Mouse (Mus musculus) c-Kit-negative CD71-positive TER-119-positive erythroid progenitor cells, embryonic 14.5 days (primary cell): Measurements from ENCODE around the gene Znrd1.
A peak's percentile ranks its signal among the peaks of the same experiment; 100 is the strongest.

ENCODE experiments used
- DNase-seq: peaks from one replicate; pipeline ENCODE4 v3.0.0-alpha.2; 2013; ENCODE audit warnings: low read depth, low spot score

Znrd1 gene

DNA sequence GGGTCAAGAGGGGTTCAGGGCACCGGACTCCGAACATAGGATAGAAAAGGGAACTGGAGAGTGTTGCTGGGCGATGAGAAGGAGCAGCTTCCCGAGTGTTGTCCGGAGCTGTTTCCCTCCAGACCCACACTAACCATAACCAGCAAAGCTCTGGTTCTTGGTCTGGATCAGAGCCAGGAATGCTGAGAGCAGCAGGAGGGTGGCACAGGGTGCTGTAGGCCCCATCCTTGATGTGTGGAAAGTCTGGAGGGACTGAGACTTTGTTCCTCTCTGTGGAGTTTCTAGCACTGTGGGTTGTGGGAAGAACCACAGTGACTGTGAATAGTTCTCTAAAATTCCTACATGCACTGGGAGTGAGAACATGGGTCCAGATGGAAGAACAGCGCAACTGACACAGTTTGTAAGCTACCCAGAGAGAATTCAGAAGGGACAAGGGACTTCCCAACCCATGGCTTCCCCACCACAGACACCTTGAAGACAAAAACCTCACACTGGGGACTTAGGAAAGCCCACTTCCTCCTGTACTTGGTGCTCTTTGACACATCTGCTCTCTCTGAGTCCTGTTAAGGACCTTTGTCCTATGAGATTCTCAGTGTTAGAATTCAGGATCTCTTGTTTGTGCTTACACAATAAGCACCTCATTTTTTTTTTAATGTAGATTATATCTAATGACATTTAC, 13.0 kb upstream of the Znrd1 start:
- DNase-seq: no peak

DNA sequence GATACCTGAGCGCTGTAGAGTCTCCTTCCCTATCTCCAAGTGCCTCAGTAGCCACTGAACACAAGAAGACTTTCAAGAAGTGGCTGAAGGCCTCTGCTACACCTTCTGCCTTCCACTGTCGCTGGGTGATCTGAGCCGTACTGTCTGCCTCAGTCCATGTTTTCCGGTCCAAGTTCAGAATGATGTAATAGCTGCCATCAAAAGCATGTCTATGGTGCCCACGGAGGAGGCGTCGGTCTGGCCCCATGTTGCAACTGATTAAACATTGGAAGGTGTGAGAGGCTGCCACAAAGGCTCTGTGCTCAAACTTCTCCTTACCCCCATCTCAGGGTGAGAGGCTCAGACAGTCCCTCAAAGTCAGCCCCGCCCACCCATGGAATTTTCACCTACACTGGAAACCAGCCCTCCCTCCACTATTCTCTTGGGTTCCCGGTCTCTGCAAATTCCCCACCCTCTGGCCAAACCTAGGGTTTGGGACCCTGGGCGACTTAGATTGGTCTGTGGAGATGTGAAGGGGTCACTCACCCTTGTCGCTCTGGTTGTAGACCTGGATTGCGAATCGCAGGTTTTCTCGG, 12.0 kb upstream of the Znrd1 start:
- no peak for DNase-seq

DNA sequence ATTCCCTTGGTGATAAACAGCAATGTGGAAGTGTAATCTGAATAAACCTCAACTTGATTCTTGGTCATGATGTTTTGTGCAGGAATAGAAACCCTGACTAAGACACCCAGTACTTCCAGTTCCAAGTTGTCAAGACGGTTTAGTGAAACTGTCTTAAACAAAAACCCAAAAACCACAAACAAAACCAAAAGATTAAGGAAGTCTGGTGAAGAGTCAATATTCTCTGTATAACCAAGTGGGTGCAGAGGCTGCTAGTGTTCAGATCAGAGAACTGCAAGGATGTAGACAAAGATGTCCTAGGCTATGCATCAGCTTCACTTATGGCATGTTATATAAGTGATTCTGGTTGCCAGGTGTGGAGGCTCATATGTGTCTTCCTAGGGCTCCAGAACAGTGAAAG, 8.5 kb upstream of the Znrd1 start:
- no peak for DNase-seq

DNA sequence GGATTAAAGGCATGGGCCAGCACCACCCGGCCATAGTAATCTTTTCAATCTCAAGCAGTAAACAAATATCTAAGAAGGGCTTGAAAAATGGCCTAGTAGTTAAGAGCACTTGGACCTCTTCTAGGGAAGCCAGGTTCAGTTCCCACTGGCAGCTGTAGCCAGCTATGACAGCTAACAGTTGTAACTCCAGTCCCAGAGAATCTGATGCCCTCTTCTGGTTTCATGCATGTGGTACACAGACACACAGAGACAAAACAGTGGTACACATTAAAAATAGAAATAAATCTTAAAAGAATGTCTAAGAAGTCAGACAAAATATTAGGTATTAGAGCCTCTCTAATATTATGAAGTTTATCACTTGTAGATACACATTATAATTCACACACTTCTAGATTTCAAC, 2.8 kb upstream of the Znrd1 start:
- no peak for DNase-seq

GRCm38 (mm10) chr17:36958884-36959283, 525 bp upstream of the Znrd1 start:
- DNase-seq: no peak

GRCm38 (mm10) chr17:36953062-36953461, 5.3 kb downstream of the Znrd1 start:
- DNase-seq: no peak

- DNase-seq: no peak
These were observed 5.7 kb downstream of the Znrd1 start for GRCm38 (mm10) chr17:36952631-36953030.

- peak; percentile 89 for DNase-seq
These were observed 7.1 kb downstream of the Znrd1 start, which contains the start of gene Ppp1r11 for GRCm38 (mm10) chr17:36950981-36951947. TSS of gene Ppp1r11 (minus strand) at chr17:36951741.

- DNase-seq: no peak
These were observed 9.1 kb downstream of the Znrd1 start for GRCm38 (mm10) chr17:36949265-36949664.

DNA sequence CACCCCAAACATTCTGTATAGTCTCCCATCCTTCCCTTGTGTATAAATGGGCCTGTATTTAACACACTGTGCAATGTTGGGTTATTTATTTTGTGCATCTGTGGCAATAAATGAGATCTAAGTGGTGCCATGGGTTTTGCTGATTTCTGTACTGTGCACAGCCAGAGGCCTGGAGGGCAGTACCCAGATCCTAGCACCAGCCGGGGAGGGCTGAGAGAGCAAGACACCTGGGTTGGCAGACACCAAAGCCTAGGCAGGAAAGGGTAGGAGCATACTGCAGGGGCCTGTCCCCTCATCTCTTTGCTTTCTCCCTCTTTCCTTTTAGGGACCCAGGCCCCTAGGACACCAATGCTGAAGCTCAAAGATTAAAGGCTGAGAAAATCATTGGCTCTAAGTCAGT, 10.1 kb downstream of the Znrd1 start:
- no peak for DNase-seq

GRCm38 (mm10) chr17:36947051-36947819, 11.1 kb downstream of the Znrd1 start:
- no peak for DNase-seq

GRCm38 (mm10) chr17:36944121-36944775, 14.1 kb downstream of the Znrd1 start:
- no peak for DNase-seq

DNA sequence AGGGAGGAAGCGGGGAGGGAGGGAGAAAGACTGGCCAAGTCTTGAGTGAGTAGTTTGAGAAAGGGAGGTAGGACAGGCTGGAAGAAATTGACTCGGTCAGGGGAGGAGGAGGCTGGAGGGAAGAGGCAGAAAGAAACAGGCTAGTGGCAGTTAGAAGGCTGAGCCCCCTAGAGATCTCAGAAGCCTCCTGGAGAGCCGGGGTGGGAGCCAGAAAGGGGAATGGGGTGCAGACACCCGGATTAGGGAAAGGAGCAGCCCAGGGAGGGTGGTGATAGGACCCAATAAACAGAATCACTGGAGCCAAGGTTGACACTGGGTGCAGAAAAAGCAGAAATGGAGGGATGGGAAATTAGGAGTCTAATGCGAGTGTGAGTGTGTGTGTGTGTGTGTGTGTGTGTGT, 14.7 kb downstream of the Znrd1 start:
- no peak for DNase-seq

DNA sequence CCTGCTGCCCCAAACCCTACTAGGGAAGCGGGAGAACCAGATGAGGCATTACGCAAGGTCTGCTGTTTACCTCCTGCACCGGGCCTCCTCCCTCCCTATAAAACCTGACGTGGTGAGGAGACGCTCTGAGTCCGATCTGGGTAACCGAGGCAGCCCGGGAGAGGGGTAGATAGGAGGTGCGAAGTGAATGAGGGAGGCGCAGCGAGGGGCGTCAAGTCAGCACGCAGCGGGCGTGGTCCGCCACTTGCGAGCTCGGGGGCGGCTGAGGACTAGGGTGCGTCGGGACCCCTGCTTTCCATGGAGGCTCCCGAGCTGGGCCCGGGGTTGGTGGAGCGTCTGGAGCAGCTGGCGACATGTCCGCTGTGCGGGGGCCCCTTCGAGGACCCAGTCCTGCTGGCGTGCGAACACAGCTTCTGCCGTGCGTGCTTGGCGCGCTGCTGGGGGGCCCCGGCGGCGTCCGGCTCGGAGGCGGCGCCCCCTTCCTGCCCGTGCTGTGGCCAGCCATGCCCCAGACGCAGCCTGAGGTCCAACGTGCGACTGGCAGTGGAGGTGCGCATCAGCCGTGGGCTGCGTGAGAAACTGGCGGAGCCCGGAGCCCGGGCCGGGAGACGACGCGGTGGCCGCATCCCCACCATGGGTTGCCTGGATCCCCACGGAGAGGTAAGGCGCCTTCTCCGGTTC, 15.4 kb downstream of the Znrd1 start, which contains the start of gene Rnf39:
TSS of gene Rnf39 (plus strand) at position 128 of the 681 bp plus-strand sequence.
- DNase-seq: no peak

GRCm38 (mm10) chr17:36942391-36942790, 16.0 kb downstream of the Znrd1 start:
- DNase-seq: no peak

GRCm38 (mm10) chr17:36938056-36938455, 20.3 kb downstream of the Znrd1 start:
- no peak for DNase-seq

GRCm38 (mm10) chr17:36931806-36932205, 26.6 kb downstream of the Znrd1 start:
- DNase-seq: no peak

GRCm38 (mm10) chr17:36931130-36931529, 27.2 kb downstream of the Znrd1 start:
- no peak for DNase-seq

DNA sequence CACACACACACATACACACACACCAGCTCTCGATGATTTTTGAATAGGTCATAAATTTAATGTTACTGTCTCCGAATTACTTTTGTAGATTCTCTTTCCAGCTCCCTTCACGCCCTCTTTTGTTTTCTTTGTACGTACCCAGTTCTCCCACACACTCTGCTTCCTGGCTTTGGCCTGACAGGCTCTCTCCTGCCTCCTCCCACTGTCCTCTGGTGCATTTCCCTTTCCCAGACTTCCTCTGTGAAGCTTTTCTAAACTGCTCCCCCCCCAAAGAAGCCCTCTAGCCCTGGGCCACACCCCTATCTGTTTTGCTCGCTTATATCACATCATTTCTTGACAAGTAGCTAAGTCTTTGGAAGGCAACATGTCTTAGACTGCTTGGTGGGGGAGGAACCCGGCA, 28.1 kb downstream of the Znrd1 start:
- no peak for DNase-seq

GRCm38 (mm10) chr17:36929236-36929932, 29.0 kb downstream of the Znrd1 start:
- DNase-seq: no peak
